In genomic region chr1:189756306-189757053, GRCm38 (mm10) we compare ENCODE assay signal across 8 mouse cellular contexts. TPM values are rescaled to one million over a fixed set of nuclear protein-coding genes. Genes with fewer than 3 reads are reported as not detected.
DNase-seq lines count a peak whose midpoint lies in the region; ATAC-seq and TF ChIP-seq lines count a peak whose summit lies in the region.

No protein-coding gene starts in this region.

- no peak overlapping the region for H3K4me2 ChIP-seq in hindbrain, embryonic 16.5 days (ENCODE audit: low read length)
- H3K4me2 ChIP-seq in limb, embryonic 13.5 days (replicated peaks): no peak overlapping the region
- H3K4me2 ChIP-seq in midbrain, postnatal 0 days (ENCODE audit: low read depth, low read length, poor library complexity, severe bottlenecking): no peak overlapping the region

- H3K4me3 ChIP-seq in embryonic facial prominence, embryonic 10.5 days: no peak overlapping the region
- no peak overlapping the region for H3K4me3 ChIP-seq in hindbrain, embryonic 16.5 days (ENCODE audit: low read length)
- H3K4me3 ChIP-seq in limb, embryonic 13.5 days: no peak overlapping the region
- no peak overlapping the region for H3K4me3 ChIP-seq in midbrain, postnatal 0 days (ENCODE audit: low read depth, low read length)

- peaks cover 5% of the 10 kb centered on the region for H3K36me3 ChIP-seq in embryonic facial prominence, embryonic 10.5 days (replicated peaks)
- H3K36me3 ChIP-seq in hindbrain, embryonic 16.5 days (ENCODE audit: control insufficient read depth, insufficient read depth, low read length): no peaks in the 10 kb centered on the region
- no peaks in the 10 kb centered on the region; the same call in 1 of the 2 replicates for H3K36me3 ChIP-seq in limb, embryonic 13.5 days
- no peaks in the 10 kb centered on the region for H3K36me3 ChIP-seq in midbrain, postnatal 0 days (ENCODE audit: insufficient read depth, low read length)

- DNase-seq in left cerebral cortex, postnatal 4 days: peak; percentile 42
- DNase-seq in left cerebral cortex, adult 11 months (ENCODE audit: low spot score): no peak
- DNase-seq in embryonic facial prominence, embryonic 10.5 days (ENCODE audit: low spot score): peak; percentile 35
- DNase-seq in midbrain, postnatal 0 days (ENCODE audit: low spot score): peak; percentile 42
- no peak for DNase-seq in testis, postnatal 10 days (ENCODE audit: low spot score)
- DNase-seq in adrenal gland, postnatal 25 days: no peak

- TF ChIP-seq CTCF in midbrain, postnatal 0 days (IDR thresholded peaks at IDR 0.05): no peak

- H3K27ac ChIP-seq in embryonic facial prominence, embryonic 10.5 days (replicated peaks): peak overlapping the region; percentile 57; the same call in 1 of the 2 replicates
- H3K27ac ChIP-seq in hindbrain, embryonic 16.5 days (ENCODE audit: low read depth, low read length): no peak overlapping the region
- peak overlapping the region; percentile 22; the same call in 1 of the 2 replicates for H3K27ac ChIP-seq in limb, embryonic 13.5 days
- no peak overlapping the region for H3K27ac ChIP-seq in midbrain, postnatal 0 days (ENCODE audit: low read depth, low read length)

- no peak overlapping the region for H3K9ac ChIP-seq in hindbrain, embryonic 16.5 days (ENCODE audit: low read depth, low read length)
- H3K9ac ChIP-seq in limb, embryonic 13.5 days: peak overlapping the region; percentile 19; the same call in 1 of the 2 replicates
- H3K9ac ChIP-seq in midbrain, postnatal 0 days (replicated peaks; ENCODE audit: low read length, poor library complexity, severe bottlenecking): no peak overlapping the region

- no peaks in the 10 kb centered on the region for H3K27me3 ChIP-seq in embryonic facial prominence, embryonic 10.5 days (replicated peaks; ENCODE audit: low read depth, poor library complexity, severe bottlenecking)
- no peaks in the 10 kb centered on the region for H3K27me3 ChIP-seq in hindbrain, embryonic 16.5 days (replicated peaks; ENCODE audit: control insufficient read depth, insufficient read depth, low read length)
- no peaks in the 10 kb centered on the region for H3K27me3 ChIP-seq in limb, embryonic 13.5 days
- H3K27me3 ChIP-seq in midbrain, postnatal 0 days (ENCODE audit: insufficient read depth, low read length): no peaks in the 10 kb centered on the region

- peak; percentile 58; the same call in 1 of the 2 replicates for ATAC-seq in hindbrain, embryonic 16.5 days
- ATAC-seq in limb, embryonic 13.5 days (ENCODE audit: low FRiP score, low read depth): no peak
- ATAC-seq in midbrain, postnatal 0 days (ENCODE audit: low FRiP score): no peak

- no peaks in the 10 kb centered on the region for H3K9me3 ChIP-seq in embryonic facial prominence, embryonic 10.5 days
- H3K9me3 ChIP-seq in hindbrain, embryonic 16.5 days (ENCODE audit: control insufficient read depth, low read length): no peaks in the 10 kb centered on the region
- H3K9me3 ChIP-seq in limb, embryonic 13.5 days: no peaks in the 10 kb centered on the region
- no peaks in the 10 kb centered on the region for H3K9me3 ChIP-seq in midbrain, postnatal 0 days (ENCODE audit: low read length)

- peaks cover 52% of the 10 kb centered on the region for H3K4me1 ChIP-seq in embryonic facial prominence, embryonic 10.5 days
- peaks cover 13% of the 10 kb centered on the region for H3K4me1 ChIP-seq in hindbrain, embryonic 16.5 days (ENCODE audit: control insufficient read depth, insufficient read depth, low read depth, low read length)
- peaks cover 42% of the 10 kb centered on the region for H3K4me1 ChIP-seq in limb, embryonic 13.5 days
- peaks cover 7% of the 10 kb centered on the region; the same call in 1 of the 2 replicates for H3K4me1 ChIP-seq in midbrain, postnatal 0 days (ENCODE audit: insufficient read depth, low read length)

- WGBS in embryonic facial prominence, embryonic 10.5 days: 47% methylated on average over 19 of the region's 19 CpGs
- 33% methylated on average over 19 of the region's 19 CpGs for WGBS in hindbrain, embryonic 16.5 days
- 36% methylated on average over 19 of the region's 19 CpGs for WGBS in limb, embryonic 13.5 days
- WGBS in midbrain, postnatal 0 days: 45% methylated on average over 19 of the region's 19 CpGs

- intact Hi-C loops in left cerebral cortex, postnatal 4 days (cut with DNase I): no loop called here

RNA-seq across cellular contexts. Expression of gene Ptpn14, which starts 28.4 kb away (rescaled TPM):
- 1 to 10 TPM; 6.4 to 6.5 TPM for total RNA-seq in left cerebral cortex, postnatal 4 days (2021)
- 6.7 TPM in 2 replicates for polyA plus RNA-seq in embryonic facial prominence, embryonic 10.5 days (2016; fragmentation: Nextera tagmentation; extraction: Ambion mirVana)
- polyA plus RNA-seq in hindbrain, embryonic 16.5 days (2015; fragmentation: Nextera tagmentation; extraction: Ambion mirVana): 1.6 and 1.8 TPM in 2 replicates
- 10.7 and 11.1 TPM in 2 replicates for polyA plus RNA-seq in limb, embryonic 13.5 days (2015; fragmentation: Nextera tagmentation; extraction: Ambion mirVana)
- total RNA-seq in midbrain, postnatal 0 days (2014; rRNA removed): 5.1 and 6.5 TPM in 2 replicates
- polyA plus RNA-seq in midbrain, postnatal 0 days (2015; fragmentation: Nextera tagmentation; extraction: Ambion mirVana): 1.1 and 1.2 TPM in 2 replicates
- total RNA-seq in adrenal gland, postnatal 25 days (2021): 17.1 and 23.4 TPM in 2 replicates

Comparison
In these comparisons a context has a peak if more than half of its experiments do, and no peak if none do; other contexts are left out.
1. DNase-seq: peak in left cerebral cortex, postnatal 4 days (single experiment), embryonic facial prominence, embryonic 10.5 days (single experiment) and midbrain, postnatal 0 days (single experiment); none in left cerebral cortex, adult 11 months (single experiment), testis, postnatal 10 days (single experiment) and adrenal gland, postnatal 25 days (single experiment).
2. H3K27ac ChIP-seq: peak in embryonic facial prominence, embryonic 10.5 days (single experiment) and limb, embryonic 13.5 days (single experiment); none in hindbrain, embryonic 16.5 days (single experiment) and midbrain, postnatal 0 days (single experiment).